Mouse (Mus musculus) mouse embryonic stem cell (cell line): Measurements from ENCODE around the gene Gm20509.

Source experiments
- in situ Hi-C, 2 experiments: fragments of 300-500 bp; cut with MboI; formaldehyde crosslinking; loops; 1 replicate in 1 of 2; 3 replicates in 1 of 2; pipeline ENCODE4 v1.14.3; 2019 to 2020; ENCODE audit warnings: low sequenced_read_pairs in 2 of 2, low pct_unique_long_range_greater_than_20kb in 1 of 2, mixed read lengths in 1 of 2; ENCODE audit not compliant: unreplicated experiment in 1 of 2

Gm20509 gene

GRCm38 (mm10) chr9:73159265-73159664 is 57.0 kb downstream of the Gm20509 start:
- in situ Hi-C loops = loop anchor here in 1 of 2 experiments (25.0 kb wide), 1 partner anchor 278 kb away; no protein-coding TSS in a partner anchor

- in situ Hi-C loops = loop anchor here in 1 of 2 experiments (25.0 kb wide), 1 partner anchor 275 kb away; no protein-coding TSS in a partner anchor
These were observed 60.5 kb downstream of the Gm20509 start for GRCm38 (mm10) chr9:73162571-73163333.

DNA sequence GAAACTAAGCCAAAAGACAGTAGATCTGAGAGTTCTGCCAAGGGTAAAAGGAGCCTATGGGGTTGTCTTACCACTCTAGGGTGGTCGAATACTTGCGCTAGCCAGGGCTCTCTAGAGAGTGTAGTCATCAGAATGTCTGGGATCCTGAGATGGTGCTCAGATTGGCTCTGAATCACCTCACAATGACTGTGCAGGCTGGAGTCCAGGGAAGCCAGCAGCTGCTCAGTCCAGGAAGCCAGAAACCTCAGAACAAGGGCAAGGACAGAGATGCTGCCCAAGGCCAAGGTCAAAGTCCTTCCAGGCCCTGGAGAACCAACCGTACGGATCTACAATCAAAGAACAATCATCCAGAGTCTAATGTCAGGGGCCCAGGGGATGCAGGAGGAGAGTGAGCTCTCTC is 63.4 kb downstream of the Gm20509 start:
- in situ Hi-C loops = loop anchor here in 1 of 2 experiments (25.0 kb wide), 1 partner anchor 272 kb away; no protein-coding TSS in a partner anchor
